ENCODE assay signal across 10 mouse cellular contexts in the genomic region with DNA sequence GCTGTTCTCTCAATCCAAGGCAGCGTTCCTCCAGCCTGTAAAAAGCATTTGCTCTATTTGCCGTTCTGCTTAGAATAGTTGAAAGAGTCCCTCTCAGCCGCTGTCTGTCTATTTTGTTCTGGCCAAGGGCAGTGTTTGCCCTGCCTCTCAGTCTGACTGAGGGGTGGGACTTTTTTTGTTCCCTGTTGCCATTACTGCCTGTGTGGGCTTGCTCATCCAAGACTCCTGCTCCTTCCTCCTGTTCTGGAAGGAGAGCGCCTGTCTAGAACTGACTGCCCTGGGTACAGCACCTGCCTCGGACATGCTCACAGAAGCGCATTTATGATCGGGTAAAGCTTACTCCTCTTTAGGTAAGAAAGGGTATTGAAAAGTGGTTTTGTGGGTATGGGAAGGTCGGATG.
DNase-seq lines count a peak whose midpoint lies in the region; ATAC-seq lines count a peak whose summit lies in the region.
"Had no signal": no experiment of that assay in that cellular context is flagged by ENCODE, and none has a peak within 500 bp of the region (broad histone marks: within the 10 kb centered on the region; RNA-seq: fewer than 3 reads in every experiment).

No protein-coding gene starts in this region.

- H3K4me1 ChIP-seq in heart, embryonic 10.5 days = peaks cover 33% of the 10 kb centered on the region
- peaks cover 21% of the 10 kb centered on the region; the same call in 1 of the 2 replicates for H3K4me1 ChIP-seq in lung, embryonic 15.5 days
- H3K4me1 ChIP-seq in embryonic facial prominence, embryonic 14.5 days (ENCODE audit: control insufficient read depth, insufficient read depth, low read length) = peaks cover 18% of the 10 kb centered on the region
- H3K4me1 ChIP-seq in neural tube, embryonic 14.5 days (ENCODE audit: control insufficient read depth, insufficient read depth, low read length) = no peaks in the 10 kb centered on the region

- ATAC-seq in lung, embryonic 15.5 days (ENCODE audit: borderline replicate concordance, extremely low read depth, low FRiP score, low TSS enrichment) = peak; percentile 28; the same call in 1 of the 2 replicates
- ATAC-seq in embryonic facial prominence, embryonic 14.5 days (ENCODE audit: low read depth) = peak; percentile 39; the same call in 1 of the 2 replicates
- peak; percentile 22; the same call in 1 of the 2 replicates for ATAC-seq in neural tube, embryonic 14.5 days (ENCODE audit: low read depth)
- ATAC-seq: inflammation-experienced regulatory T-cells, adult 6 months; liver, postnatal 0 days had no signal

- H3K36me3 ChIP-seq in heart, embryonic 10.5 days = no peaks in the 10 kb centered on the region
- H3K36me3 ChIP-seq in lung, embryonic 15.5 days = no peaks in the 10 kb centered on the region
- no peaks in the 10 kb centered on the region for H3K36me3 ChIP-seq in embryonic facial prominence, embryonic 14.5 days (ENCODE audit: control insufficient read depth, insufficient read depth, low read length)
- H3K36me3 ChIP-seq in neural tube, embryonic 14.5 days (ENCODE audit: control insufficient read depth, insufficient read depth, low read length) = no peaks in the 10 kb centered on the region

- no peak overlapping the region for H3K9ac ChIP-seq in lung, embryonic 15.5 days
- H3K9ac ChIP-seq in embryonic facial prominence, embryonic 14.5 days (ENCODE audit: low read depth, low read length) = no peak overlapping the region
- H3K9ac ChIP-seq in neural tube, embryonic 14.5 days (replicated peaks; ENCODE audit: low read depth, low read length) = no peak overlapping the region
- H3K9ac ChIP-seq: liver, postnatal 0 days had no signal

- no peaks in the 10 kb centered on the region for H3K27me3 ChIP-seq in heart, embryonic 10.5 days (ENCODE audit: insufficient read depth, poor library complexity, severe bottlenecking)
- H3K27me3 ChIP-seq in lung, embryonic 15.5 days = no peaks in the 10 kb centered on the region
- H3K27me3 ChIP-seq in embryonic facial prominence, embryonic 14.5 days (replicated peaks; ENCODE audit: control insufficient read depth, insufficient read depth, low read length) = no peaks in the 10 kb centered on the region
- no peaks in the 10 kb centered on the region for H3K27me3 ChIP-seq in neural tube, embryonic 14.5 days (ENCODE audit: control insufficient read depth, insufficient read depth, low read length)

- no peaks in the 10 kb centered on the region for H3K9me3 ChIP-seq in heart, embryonic 10.5 days
- H3K9me3 ChIP-seq in lung, embryonic 15.5 days = no peaks in the 10 kb centered on the region
- H3K9me3 ChIP-seq in embryonic facial prominence, embryonic 14.5 days (ENCODE audit: control insufficient read depth, low read length) = no peaks in the 10 kb centered on the region
- H3K9me3 ChIP-seq in neural tube, embryonic 14.5 days (ENCODE audit: control insufficient read depth, low read length) = no peaks in the 10 kb centered on the region

- H3K4me2 ChIP-seq in lung, embryonic 15.5 days = no peak overlapping the region; the same call in 1 of the 2 replicates
- H3K4me2 ChIP-seq in embryonic facial prominence, embryonic 14.5 days (ENCODE audit: low read depth, low read length) = no peak overlapping the region; the same call in 1 of the 2 replicates
- H3K4me2 ChIP-seq in neural tube, embryonic 14.5 days (ENCODE audit: low read depth, low read length) = no peak overlapping the region

- no peak for DNase-seq in heart, embryonic 10.5 days (ENCODE audit: low spot score)
- DNase-seq in heart, adult 8-10 months (ENCODE audit: low spot score) = no peak
- DNase-seq in lung, postnatal 14 days = no peak
- DNase-seq in embryonic facial prominence, embryonic 14.5 days (ENCODE audit: low spot score) = peak; percentile 32
- DNase-seq in kidney, postnatal 10 days = no peak
- DNase-seq: cerebellum, postnatal 36 days; liver, postnatal 0 days had no signal

- WGBS in heart, embryonic 10.5 days = 60% methylated on average over 8 of the region's 8 CpGs
- WGBS in lung, embryonic 15.5 days = 49% methylated on average over 8 of the region's 8 CpGs
- WGBS in embryonic facial prominence, embryonic 14.5 days = 53% methylated on average over 8 of the region's 8 CpGs
- WGBS in neural tube, embryonic 14.5 days = 50% methylated on average over 8 of the region's 8 CpGs

- peak overlapping the region; percentile 72 for H3K27ac ChIP-seq in heart, embryonic 10.5 days
- peak overlapping the region; percentile 25 for H3K27ac ChIP-seq in lung, embryonic 15.5 days
- H3K27ac ChIP-seq in embryonic facial prominence, embryonic 14.5 days (replicated peaks; ENCODE audit: low read depth, low read length) = no peak overlapping the region
- no peak overlapping the region for H3K27ac ChIP-seq in neural tube, embryonic 14.5 days (ENCODE audit: low read depth, low read length)

- no peak overlapping the region for H3K4me3 ChIP-seq in heart, embryonic 10.5 days
- H3K4me3 ChIP-seq in lung, embryonic 15.5 days = no peak overlapping the region
- no peak overlapping the region for H3K4me3 ChIP-seq in embryonic facial prominence, embryonic 14.5 days (ENCODE audit: low read depth, low read length)
- H3K4me3 ChIP-seq in neural tube, embryonic 14.5 days (ENCODE audit: low read depth, low read length) = no peak overlapping the region

Comparison
In these comparisons a context has a peak if more than half of its experiments do, and no peak if none do; other contexts are left out.
1. H3K27ac ChIP-seq: peak in heart, embryonic 10.5 days (single experiment) and lung, embryonic 15.5 days (single experiment); none in embryonic facial prominence, embryonic 14.5 days (single experiment) and neural tube, embryonic 14.5 days (single experiment).
2. Peak in every context shown above with its lines, with median percentiles within 50 percentile points of each other: ATAC-seq.